Mouse (Mus musculus) granulocyte monocyte progenitor cell, adult 5-6 weeks (primary cell): ENCODE results near the gene D430019H16Rik. TPM values are rescaled to one million over a fixed set of nuclear protein-coding genes. Genes with fewer than 3 reads are reported as not detected.

ENCODE experiments used
- ATAC-seq: replicated peaks from 2 replicates; pipeline ENCODE4 v1.8.0; 2016; ENCODE audit warnings: mild to moderate bottlenecking, moderate TSS enrichment, inconsistent platforms; ENCODE audit not compliant: poor library complexity, severe bottlenecking
- total RNA-seq, 2 experiments: library from RNA; stranded (forward) in 1 of 2; stranded (reverse) in 1 of 2; fragments of 200-712, 200-1000 nt in 1 of 2; fragments of >200 nt in 1 of 2; fragmentation: Nextera tagmentation in 1 of 2; gene quantifications; 2 replicates each; pipeline ENCODE4 v1.2.3; 2014 to 2017

The D430019H16Rik gene
- total RNA-seq, 2 experiments from 2014 or later = not detected

DNA sequence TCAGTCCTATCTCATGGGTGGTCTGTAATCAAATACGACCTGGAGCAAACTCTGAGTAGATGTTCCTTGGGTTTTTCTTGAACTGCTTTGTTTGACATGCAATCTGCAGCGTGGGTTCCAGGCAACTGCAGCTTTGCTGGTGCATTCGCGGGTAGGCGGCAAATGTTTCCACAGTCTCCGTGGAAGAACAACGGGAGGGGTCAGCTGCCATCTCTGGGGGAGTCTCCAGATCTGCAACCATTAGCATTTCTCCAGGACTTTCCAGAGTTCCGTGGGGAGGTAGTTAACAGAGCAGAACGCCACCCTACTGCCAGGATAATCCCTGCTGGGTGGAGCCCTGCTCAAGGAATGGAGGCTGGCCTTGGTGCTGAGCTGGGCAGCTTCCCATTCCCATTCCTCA lies 23.3 kb downstream of the D430019H16Rik start:
- ATAC-seq = no peak

DNA sequence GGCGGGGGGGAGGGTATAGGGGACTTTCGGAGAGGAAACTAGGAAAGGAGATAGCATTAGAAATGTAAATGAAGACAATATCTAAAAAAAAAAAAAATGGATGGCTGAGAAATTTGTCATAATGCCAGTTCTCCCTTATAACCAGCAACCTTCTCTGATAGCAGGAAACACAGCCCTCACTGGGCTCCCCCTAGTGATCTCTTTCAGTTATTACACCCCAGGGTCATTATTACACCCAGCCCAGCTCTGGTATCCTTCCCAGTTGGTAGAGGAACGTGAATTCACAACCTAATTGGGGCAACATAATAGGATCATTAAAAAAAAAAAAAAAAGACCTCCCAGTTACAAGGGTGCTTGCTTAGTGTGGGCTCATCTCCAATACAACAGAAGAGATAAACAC lies 29.8 kb downstream of the D430019H16Rik start:
- ATAC-seq = peak; percentile 89

DNA sequence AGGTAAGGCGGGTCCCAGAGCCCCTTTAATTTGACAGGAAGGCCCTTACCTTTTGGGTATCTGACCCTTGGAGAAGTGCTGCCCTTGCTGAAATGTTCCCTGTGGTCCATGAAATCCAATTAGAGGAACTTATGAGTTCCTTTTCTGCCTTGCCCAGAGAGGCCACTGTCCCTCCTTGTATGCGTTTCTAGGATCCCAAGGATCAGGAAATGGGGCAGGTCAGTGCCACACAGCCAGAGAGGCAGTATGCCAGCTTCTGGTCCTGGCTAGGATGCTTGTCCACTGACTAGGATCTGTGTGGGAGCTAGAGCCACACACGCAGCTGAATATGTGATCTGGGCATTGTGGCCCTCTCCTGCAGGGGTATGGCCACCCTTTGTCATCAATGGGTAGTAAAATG lies 36.6 kb downstream of the D430019H16Rik start:
- ATAC-seq = peak; percentile 47

DNA sequence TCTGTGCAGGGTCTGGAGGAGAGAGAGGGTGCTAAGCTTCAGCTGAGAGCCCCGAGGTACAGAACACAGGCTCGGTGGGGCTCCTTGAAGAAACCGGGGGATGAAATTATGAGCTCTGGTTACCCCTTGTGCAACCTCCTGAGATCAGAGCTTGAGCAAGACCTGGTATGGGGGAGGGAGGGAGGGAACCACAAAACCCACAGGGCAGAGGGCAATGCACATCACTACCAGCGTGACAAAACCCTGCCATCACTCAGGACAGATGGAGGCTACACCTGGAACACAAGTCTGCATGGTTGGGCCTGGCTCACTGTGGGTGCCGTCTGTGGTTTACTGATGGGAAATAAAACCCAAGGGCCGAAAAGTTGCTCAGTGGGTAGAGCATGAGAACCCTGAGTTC lies 37.1 kb downstream of the D430019H16Rik start:
- peak; percentile 91 for ATAC-seq

DNA sequence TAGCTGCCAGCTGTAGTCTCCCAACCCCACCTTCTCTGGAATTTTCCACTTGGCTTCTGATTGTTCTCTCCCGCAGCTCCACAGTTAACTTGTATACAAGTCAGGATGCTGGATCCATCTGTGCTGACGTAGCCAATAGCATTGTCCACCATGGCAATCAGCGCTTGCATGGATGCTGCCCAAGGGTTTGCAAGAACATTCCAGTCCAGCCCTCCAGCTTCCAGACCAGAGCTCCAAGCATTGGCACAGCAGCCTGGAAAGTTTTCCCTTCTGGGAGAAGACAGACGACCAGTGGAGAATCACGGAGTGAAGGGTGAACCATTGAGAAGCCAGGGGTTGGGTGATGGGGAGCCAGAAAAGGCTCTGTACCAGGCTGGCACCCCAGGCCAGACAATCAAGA lies 41.1 kb downstream of the D430019H16Rik start:
- ATAC-seq = no peak

DNA sequence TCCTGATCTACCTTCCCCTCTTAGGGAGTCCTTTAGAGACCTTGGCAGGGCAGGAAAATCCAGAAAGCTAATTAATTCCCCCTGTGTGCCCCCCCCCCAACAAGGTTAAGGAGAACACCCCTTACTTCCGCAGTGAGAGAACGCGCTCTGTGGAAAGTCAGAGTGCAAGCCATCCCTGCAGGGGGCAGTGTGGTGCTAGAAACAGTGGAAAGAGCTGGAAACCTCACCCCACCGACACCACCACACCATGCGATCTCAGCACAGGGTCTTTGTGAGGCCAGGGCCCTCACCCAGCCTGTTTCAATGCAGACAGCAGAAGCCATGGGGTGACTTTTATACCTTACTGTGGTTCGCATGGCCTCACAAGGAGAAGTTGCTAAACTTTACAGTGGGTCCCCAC lies 44.2 kb downstream of the D430019H16Rik start:
- ATAC-seq = peak; percentile 92

DNA sequence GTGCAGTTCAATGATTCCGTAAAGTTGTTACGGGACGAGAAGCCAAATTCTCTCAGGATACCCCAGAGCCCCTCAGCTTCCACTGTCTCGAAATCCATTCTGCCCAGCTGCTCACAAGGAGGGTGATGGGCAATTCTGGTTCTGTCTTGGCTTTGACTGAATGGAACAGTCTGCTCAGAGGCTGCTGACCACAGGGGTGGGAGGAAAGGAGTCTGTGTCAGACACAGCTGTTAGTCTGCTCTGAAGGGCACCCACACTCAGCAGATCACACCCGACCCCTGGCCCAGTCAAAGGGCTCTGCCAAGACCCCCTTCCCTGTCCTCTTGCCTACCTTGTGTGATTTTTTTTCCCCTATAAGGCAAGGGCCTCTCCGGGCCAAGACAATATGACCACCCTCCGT lies 44.8 kb downstream of the D430019H16Rik start:
- no peak for ATAC-seq

DNA sequence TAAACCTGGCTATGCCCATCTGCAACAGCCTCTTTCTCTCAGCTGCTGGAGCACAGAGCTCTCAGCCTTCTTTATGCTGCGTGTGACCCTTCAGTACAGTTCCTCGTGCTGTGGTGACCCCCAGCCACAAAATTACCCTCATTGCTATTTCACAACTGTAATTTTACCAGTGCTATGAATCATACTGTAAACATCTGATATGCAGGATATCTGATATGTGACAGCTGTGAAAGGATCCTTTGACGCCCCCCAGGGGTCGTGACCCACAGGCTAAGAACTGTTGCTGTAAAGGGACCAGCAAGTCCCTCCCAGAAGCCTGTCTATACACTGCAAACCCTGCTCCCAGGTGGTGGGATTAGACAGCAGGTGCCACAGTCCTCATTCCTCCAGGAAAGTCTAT lies 45.2 kb downstream of the D430019H16Rik start:
- no peak; the same call in 1 of the 2 replicates for ATAC-seq

DNA sequence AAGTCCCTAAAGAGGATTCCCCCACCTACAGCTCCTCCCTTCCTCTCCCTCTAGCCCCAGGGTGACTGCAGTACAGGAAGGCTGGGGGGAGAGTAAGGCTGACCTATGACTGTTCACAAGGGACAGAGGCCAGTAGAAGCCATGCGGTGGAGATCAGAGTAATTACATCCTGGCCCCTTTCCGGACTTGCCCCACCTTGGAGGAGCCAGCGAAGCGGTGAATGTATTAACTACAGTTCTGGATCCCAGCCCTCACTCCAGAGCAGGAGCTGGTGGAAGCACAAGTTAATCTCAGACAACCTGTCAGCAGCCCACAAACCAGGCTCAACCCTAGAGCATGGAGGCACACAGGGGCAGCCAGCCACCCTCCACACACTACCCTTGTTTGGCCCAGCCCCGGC lies 47.3 kb downstream of the D430019H16Rik start:
- ATAC-seq = no peak

DNA sequence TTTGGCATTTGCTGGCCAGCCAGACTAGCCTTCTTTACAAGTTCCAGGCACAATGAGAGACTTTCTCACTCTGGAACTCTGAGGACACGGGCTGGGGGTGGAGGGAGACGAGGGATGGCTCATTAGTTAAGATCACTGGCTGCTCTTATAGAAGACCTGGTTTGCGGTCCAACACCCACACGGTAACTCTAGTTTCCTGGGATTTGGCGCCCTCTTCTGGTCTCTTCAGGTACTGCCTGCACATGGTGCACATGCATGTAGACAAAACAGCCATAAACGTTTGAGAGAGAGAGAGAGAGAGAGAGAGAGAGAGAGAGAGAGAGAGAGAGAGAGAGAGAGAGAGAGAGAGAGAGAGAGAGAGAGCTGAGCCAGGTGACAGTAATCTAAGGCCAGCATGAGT lies 51.1 kb downstream of the D430019H16Rik start:
- ATAC-seq = no peak; the same call in 1 of the 2 replicates

DNA sequence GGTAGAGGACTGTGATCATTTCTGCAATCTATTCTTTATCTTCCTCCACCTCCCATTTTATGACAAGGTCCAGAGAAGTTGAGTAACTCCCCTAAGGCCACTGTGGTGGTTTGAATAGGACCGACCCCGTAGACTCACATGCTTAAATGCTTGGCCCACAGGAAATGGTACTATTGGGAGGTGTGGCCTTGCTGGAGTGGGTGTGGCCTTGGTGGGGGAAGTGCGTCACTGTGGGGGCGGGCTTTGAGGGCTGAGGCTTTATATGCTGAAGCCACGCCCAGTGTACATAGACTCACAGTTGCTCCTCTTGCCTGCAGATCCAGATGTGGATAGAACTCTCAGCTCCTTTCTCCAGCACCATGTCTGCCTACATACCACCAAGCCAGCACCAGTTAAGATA lies 57.5 kb downstream of the D430019H16Rik start:
- peak; percentile 50 for ATAC-seq

DNA sequence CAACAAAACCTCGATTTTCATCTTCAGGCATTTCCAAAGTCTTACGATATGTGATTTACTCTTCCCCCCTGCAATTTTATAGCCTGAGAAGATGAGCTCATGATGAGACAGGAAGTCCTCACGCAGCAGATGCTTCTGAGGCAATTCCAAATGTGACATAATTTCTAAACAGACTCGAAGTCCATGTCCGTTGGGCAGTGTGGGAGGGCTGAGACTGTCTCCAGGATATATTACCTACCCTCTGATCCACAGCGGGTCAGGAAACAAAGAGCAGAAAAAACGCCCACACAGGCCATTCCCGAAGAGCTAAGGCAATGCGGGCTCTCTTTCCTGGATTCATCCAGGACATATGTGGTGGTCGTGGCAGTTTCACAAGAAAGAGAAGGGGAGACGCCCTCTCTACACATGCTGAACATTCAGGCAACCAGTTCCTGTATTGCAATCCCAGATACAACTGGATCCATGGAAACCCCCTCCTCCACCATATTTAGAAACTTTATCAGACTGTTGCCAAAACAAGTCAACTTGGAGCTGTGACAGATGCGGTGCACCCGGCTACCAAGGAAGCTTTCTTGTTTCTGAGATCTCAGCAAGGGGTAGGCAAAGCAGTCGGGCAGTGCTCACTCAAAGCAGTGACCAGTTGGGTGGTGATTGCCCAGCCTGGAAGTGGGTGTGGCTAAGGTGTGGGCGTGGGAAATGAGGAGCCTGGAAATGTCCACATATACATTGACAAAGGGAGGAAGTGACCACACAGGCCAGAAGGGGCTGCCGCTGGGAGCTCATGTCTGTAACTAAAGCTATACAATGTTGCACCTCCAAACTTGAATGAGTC lies 58.2 kb downstream of the D430019H16Rik start:
- ATAC-seq = peak; percentile 68

DNA sequence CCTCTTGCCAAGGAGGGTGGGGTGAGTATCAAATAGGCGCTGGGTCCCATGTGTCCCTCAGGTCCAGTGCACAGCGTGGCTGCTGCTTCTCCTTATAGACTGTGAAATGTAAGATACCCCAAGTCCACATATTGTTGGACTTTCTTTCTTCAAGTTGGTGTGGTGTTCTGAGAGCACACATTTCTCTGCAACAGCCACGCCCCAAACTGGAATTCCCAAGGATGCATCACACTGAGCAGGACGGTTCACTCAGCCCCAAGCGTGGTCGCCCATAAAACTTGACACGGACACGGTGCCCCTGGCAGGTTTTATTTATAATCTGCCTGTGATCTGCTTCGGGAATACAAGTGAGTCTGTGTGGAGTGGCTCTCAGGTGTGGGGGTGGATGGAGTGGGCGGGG lies 60.5 kb downstream of the D430019H16Rik start:
- ATAC-seq = no peak

DNA sequence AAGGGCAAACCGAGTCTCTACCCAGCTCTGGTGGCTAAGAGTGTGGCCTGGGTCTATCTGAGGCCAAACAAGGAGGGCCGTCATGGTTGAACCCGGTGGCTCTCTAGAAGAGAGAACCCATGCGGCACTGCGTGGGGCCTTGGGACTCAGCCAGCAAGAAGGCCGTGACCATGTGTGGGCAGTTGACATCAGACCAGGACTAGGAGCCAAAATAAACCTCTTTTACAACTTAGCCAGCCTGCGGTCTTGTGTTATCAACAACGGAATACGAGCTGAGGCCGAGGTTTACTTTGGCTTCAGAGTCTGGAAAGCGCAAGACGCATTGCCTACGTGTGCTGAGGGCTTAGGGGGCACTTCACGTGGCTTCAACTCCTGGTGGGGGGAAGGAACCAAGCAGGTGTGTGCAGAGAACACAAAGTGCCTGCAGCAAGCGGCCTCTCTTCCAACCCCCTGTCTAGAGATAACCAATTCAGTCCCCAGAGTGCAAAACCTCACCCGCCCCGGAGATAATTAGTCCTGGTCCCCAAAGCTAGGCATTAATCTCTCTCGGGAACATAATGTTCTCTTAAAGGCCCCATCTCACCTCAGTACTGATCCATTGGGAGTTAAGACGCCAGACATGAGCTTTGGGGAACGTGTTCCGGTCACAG lies 63.5 kb downstream of the D430019H16Rik start:
- ATAC-seq = no peak

DNA sequence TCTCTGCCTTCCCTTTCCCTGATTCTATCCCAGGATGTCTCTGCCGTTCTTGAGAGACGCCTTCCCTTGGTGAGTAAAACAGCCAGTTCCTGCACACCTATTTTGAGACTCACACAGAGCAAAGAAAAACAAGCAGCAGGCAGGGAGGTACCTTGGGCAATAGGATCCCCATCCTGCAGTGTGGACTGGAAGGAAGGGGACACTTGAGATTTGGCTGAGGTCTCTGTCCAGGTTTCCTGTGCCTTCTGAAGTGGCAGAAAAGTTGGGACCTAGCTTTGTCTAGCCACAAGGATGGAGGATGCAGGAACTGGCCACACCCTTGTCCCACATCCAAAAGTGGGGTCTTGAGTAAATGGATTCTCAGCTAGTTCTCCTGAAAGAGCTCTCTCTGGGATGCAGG lies 66.2 kb downstream of the D430019H16Rik start:
- no peak for ATAC-seq

DNA sequence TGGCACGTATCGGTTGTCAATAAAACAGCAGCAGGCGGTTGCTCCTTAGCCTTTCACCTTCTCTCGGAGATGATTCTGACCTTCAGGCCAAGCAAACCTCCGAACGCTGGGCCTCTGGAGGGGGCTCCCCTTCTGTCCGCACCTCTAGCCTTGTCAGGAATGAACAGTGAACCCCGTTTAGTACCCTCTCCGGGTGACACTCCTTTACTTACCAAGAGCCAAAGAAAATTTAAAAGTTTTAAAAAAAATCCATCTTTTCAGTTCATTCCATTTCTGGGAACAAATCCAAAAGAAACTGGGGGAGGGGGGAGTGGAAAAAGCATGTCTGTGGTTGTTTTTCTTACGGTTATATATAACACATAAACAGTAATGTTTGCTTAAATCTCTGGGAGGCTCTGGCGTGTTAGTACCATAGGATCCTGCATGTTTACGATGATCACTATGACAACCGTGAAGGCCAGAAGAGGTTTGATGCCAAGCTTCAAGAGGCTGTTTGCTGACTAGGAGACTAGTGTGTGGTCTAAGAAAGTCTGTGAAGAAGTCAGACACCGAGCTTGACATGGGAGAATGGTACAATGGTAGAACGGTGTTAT lies 67.6 kb downstream of the D430019H16Rik start:
- no peak for ATAC-seq

DNA sequence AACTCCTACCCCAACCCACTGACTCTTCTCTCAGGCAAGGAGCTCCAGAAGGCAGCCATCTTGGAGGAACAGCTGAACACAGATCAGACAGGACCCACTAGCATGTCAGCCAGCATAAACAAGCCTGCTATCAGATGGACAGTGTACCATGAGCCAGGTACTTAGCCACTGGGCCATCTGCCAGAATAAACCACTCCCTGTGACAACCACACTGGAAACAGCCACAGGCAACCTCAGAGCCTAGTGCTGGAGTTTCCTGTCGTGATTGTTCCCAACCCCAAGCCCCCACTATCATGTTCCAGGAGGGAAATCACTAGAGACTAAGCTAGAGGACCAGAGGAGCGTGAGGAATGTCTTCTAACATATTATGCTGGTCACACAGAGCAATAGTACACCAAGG lies 70.1 kb downstream of the D430019H16Rik start:
- ATAC-seq = no peak

DNA sequence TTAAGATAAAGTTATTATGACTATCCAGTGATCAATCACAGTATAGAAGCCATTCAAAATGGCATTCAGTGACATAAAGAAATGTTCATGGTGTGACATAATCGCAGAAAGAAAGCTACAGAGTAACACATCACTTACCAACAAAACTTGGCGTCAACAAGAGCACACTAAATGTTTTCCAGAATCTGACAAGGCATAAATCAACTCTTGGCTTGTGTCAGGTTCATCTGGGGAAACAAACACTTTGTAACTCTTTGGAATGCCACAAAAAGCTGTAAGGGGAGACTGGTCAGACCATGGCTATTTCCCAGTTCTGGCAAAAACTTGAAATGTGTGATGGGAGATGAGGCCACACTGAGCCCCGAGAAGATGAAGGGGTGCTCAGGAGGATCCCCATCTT lies 72.5 kb downstream of the D430019H16Rik start:
- ATAC-seq = no peak

DNA sequence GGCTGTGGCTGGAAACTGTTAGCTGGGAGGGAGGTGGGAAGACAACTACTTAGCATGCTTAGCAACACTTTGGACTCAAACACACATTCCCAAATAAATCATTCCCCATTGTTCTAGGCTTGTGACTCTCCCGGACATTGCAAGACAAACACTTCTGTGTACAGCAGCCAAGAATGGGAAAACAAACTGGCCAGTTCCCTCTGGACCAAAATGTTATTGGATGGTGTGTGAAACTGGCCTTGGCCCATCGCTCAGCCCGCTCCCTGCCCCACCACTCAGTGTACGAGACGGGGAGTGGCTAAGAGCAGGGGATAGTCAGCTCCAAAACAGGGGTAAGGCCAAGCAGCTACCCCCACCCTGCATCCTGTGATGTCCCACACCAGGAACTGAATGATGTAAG lies 73.2 kb downstream of the D430019H16Rik start:
- ATAC-seq = no peak

DNA sequence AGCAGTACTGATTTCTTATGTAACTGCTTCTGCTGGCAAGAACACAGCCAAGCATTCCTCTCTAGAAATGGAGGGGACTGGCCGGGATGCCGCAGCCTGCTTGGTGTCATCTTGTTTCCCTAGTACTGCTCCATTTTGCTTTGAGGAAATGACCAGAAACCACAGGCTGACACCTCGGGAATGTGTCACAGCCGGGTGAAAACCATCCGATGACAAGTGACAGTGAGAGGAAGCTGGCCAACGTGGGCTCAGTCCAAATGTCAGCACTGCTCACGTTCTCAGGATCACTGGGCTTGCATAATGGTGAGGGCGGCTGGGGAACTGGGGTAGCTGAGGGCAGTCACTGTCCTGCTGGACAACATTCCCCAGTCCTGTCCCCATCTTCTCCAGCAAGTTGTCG lies 75.9 kb downstream of the D430019H16Rik start:
- ATAC-seq = peak; percentile 75

DNA sequence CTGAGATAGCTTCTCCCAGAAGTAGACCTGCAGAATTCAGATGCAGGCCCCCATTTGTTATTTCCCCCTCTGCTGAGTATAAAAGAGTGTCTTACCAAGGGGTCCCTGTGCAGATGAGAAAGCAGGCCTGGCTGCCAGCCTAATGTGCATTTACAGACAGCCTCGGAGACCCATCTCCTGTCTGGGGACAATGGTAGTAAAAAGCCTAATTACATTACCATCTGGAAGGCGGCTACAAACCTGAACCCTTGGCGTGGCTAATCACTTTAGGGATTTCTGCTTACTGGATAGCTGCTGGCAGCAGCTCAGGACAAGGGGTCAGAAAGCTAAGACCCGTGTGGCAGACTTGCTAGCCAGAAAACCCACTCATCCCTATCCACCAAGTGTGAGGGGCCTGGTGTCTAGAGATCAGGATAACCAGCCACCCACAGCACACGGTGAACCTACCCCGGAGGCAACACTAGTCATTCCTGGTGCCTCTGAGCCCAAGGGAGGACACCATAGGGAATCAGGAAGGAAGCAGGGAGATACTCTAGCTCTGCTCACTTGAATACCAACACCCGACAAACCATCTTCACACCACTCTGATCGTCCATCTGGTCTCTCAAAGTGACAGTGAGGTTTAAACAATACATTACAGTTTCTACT lies 78.2 kb downstream of the D430019H16Rik start:
- no peak for ATAC-seq
